Comparison of ENCODE assay signal across 10 mouse cellular contexts in the genomic region with DNA sequence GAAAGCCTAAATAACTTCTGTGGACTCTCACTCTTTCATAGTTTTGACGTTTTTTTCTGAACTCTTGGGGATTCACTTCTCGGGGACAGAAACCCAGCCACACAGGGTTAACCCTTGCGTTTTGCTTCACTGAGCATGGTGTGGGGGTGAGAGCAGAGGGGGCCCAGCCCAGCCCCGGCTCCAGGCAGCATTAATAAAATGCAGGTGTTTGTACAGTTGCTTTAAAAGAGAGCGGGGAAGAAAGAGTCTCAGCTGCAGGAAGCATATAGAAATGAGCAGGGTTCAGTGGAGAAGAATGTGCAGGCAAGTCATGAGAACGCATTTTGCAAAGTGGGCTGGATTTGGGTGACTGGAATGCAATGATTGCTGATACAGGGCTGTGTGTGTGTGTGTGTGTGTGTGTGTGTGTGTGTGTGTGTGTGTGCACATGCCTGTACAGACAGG.
DNase-seq lines count a peak whose midpoint lies in the region; ATAC-seq lines count a peak whose summit lies in the region.
"Had no signal": no experiment of that assay in that cellular context is flagged by ENCODE, and none has a peak within 500 bp of the region (broad histone marks: within the 10 kb centered on the region; RNA-seq: fewer than 3 reads in every experiment).

No protein-coding gene starts in this region.

- ATAC-seq in lung, embryonic 15.5 days (ENCODE audit: borderline replicate concordance, extremely low read depth, low FRiP score, low TSS enrichment), result no peak
- ATAC-seq in embryonic facial prominence, embryonic 12.5 days (ENCODE audit: insufficient number of reproducible peaks, insufficient read depth, low FRiP score, low TSS enrichment), result peak; percentile 80
- no peak for ATAC-seq in hindbrain, embryonic 13.5 days (ENCODE audit: low FRiP score)
- ATAC-seq in neural tube, embryonic 12.5 days (ENCODE audit: low FRiP score, low read depth), result no peak
- ATAC-seq: inflammation-experienced regulatory T-cells, adult 6 months had no signal

- H3K27ac ChIP-seq in lung, embryonic 15.5 days, result 0 out of 2 replicates have a peak overlapping the region, but pooled peaks have one; percentile 41
- peak overlapping the region; percentile 97 for H3K27ac ChIP-seq in embryonic facial prominence, embryonic 12.5 days
- H3K27ac ChIP-seq in hindbrain, embryonic 13.5 days, result peak overlapping the region; percentile 60
- 0 out of 2 replicates have a peak overlapping the region, but pooled peaks have one; percentile 26 for H3K27ac ChIP-seq in neural tube, embryonic 12.5 days
- H3K27ac ChIP-seq: liver, embryonic 13.5 days had no signal

- H3K4me2 ChIP-seq in lung, embryonic 15.5 days, result no peak overlapping the region
- peak overlapping the region; percentile 43 for H3K4me2 ChIP-seq in embryonic facial prominence, embryonic 12.5 days (replicated peaks)
- H3K4me2 ChIP-seq in hindbrain, embryonic 13.5 days, result 0 out of 2 replicates have a peak overlapping the region, but pooled peaks have one; percentile 19
- peak overlapping the region; percentile 33 for H3K4me2 ChIP-seq in neural tube, embryonic 12.5 days (replicated peaks)
- H3K4me2 ChIP-seq: liver, embryonic 13.5 days had no signal

- H3K4me1 ChIP-seq in lung, embryonic 15.5 days, result peaks cover 61% of the 10 kb centered on the region
- peaks cover 55% of the 10 kb centered on the region for H3K4me1 ChIP-seq in embryonic facial prominence, embryonic 12.5 days
- peaks cover 39% of the 10 kb centered on the region for H3K4me1 ChIP-seq in hindbrain, embryonic 13.5 days (replicated peaks)
- peaks cover 34% of the 10 kb centered on the region for H3K4me1 ChIP-seq in neural tube, embryonic 12.5 days

- WGBS in lung, embryonic 15.5 days, result 15% methylated on average over 6 of the region's 6 CpGs
- WGBS in embryonic facial prominence, embryonic 12.5 days, result under 1% methylated on average over 6 of the region's 6 CpGs
- 8% methylated on average over 6 of the region's 6 CpGs for WGBS in hindbrain, embryonic 13.5 days
- WGBS in neural tube, embryonic 12.5 days, result 4% methylated on average over 6 of the region's 6 CpGs

- H3K36me3 ChIP-seq in lung, embryonic 15.5 days, result no peaks in the 10 kb centered on the region
- no peaks in the 10 kb centered on the region for H3K36me3 ChIP-seq in embryonic facial prominence, embryonic 12.5 days
- no peaks in the 10 kb centered on the region for H3K36me3 ChIP-seq in hindbrain, embryonic 13.5 days
- no peaks in the 10 kb centered on the region for H3K36me3 ChIP-seq in neural tube, embryonic 12.5 days
- H3K36me3 ChIP-seq: liver, embryonic 13.5 days had no signal

- no peaks in the 10 kb centered on the region for H3K9me3 ChIP-seq in lung, embryonic 15.5 days
- no peaks in the 10 kb centered on the region for H3K9me3 ChIP-seq in embryonic facial prominence, embryonic 12.5 days
- H3K9me3 ChIP-seq in hindbrain, embryonic 13.5 days, result no peaks in the 10 kb centered on the region
- no peaks in the 10 kb centered on the region for H3K9me3 ChIP-seq in neural tube, embryonic 12.5 days
- H3K9me3 ChIP-seq: liver, embryonic 13.5 days had no signal

- DNase-seq in lung, postnatal 36 days, result no peak
- no peak for DNase-seq in layer of hippocampus, postnatal 10 days (ENCODE audit: low spot score in 2 of 2)
- DNase-seq in right cerebral cortex, postnatal 10 days (ENCODE audit: low spot score in 2 of 2), result no peak
- no peak for DNase-seq in gastrocnemius, adult 8-10 months (ENCODE audit: low spot score in 2 of 2)
- DNase-seq: liver, embryonic 13.5 days had no signal

- no peaks in the 10 kb centered on the region for H3K27me3 ChIP-seq in lung, embryonic 15.5 days
- no peaks in the 10 kb centered on the region for H3K27me3 ChIP-seq in embryonic facial prominence, embryonic 12.5 days
- no peaks in the 10 kb centered on the region for H3K27me3 ChIP-seq in hindbrain, embryonic 13.5 days
- H3K27me3 ChIP-seq in neural tube, embryonic 12.5 days (replicated peaks), result no peaks in the 10 kb centered on the region

- H3K4me3 ChIP-seq in lung, embryonic 15.5 days, result no peak overlapping the region
- H3K4me3 ChIP-seq in embryonic facial prominence, embryonic 12.5 days, result 0 out of 2 replicates have a peak overlapping the region, but pooled peaks have one; percentile 3
- no peak overlapping the region for H3K4me3 ChIP-seq in hindbrain, embryonic 13.5 days
- H3K4me3 ChIP-seq in neural tube, embryonic 12.5 days, result no peak overlapping the region
- H3K4me3 ChIP-seq: liver, embryonic 13.5 days had no signal

- no peak overlapping the region for H3K9ac ChIP-seq in lung, embryonic 15.5 days
- no peak overlapping the region for H3K9ac ChIP-seq in embryonic facial prominence, embryonic 12.5 days
- H3K9ac ChIP-seq in hindbrain, embryonic 13.5 days, result no peak overlapping the region
- no peak overlapping the region for H3K9ac ChIP-seq in neural tube, embryonic 12.5 days
- H3K9ac ChIP-seq: liver, embryonic 13.5 days had no signal

Comparison
In these comparisons a context has a peak if more than half of its experiments do, and no peak if none do; other contexts are left out.
1. H3K27ac ChIP-seq: peak in every context shown above with its lines; median percentile 97 in embryonic facial prominence, embryonic 12.5 days; 60 in hindbrain, embryonic 13.5 days; 41 in lung, embryonic 15.5 days; 26 in neural tube, embryonic 12.5 days.